Mouse (Mus musculus) heart, embryonic 14.5 days (tissue): Measurements from ENCODE around the gene Lrrc61. TPM values are rescaled to one million over a fixed set of nuclear protein-coding genes. Genes with fewer than 3 reads are reported as not detected.

Experiments
- ATAC-seq: fragments of 200-750 bp; cut with Nextera tagmentation; 2 replicates; pipeline ENCODE4 v1.8.0; 2017; ENCODE audit warnings: low read depth, moderate TSS enrichment; ENCODE audit not compliant: insufficient number of reproducible peaks, insufficient read depth, low FRiP score
- H3K27ac ChIP-seq, 2 experiments: fragments of 200-500 bp in 1 of 2; fragments of 300-500 bp in 1 of 2; sonication (generic) in 1 of 2; replicated peaks in 1 of 2; 2 replicates each; pipeline ENCODE4 v1.5.1; 2012 to 2014; ENCODE audit warnings: low read depth in 2 of 2, low read length in 2 of 2, control low read depth in 1 of 2, mild to moderate bottlenecking in 1 of 2, mixed read lengths in 1 of 2; ENCODE audit not compliant: control insufficient read depth in 1 of 2, insufficient read depth in 1 of 2
- H3K27me3 ChIP-seq: fragments of 300-500 bp; sonication (generic); 2 replicates; pipeline ENCODE4 v1.6.1; 2014; ENCODE audit warnings: mild to moderate bottlenecking, low read length, control low read depth; ENCODE audit not compliant: control insufficient read depth, insufficient read depth
- H3K36me3 ChIP-seq: fragments of 300-500 bp; sonication (generic); 2 replicates; pipeline ENCODE4 v1.6.1; 2014; ENCODE audit warnings: mild to moderate bottlenecking, control low read depth, low read length, mixed read lengths; ENCODE audit not compliant: control insufficient read depth, insufficient read depth
- H3K4me1 ChIP-seq, 2 experiments: fragments of 200-500 bp in 1 of 2; fragments of 300-500 bp in 1 of 2; sonication (generic) in 1 of 2; 2 replicates each; pipeline ENCODE4 v1.6.1; 2012 to 2014; ENCODE audit warnings: low read length in 2 of 2, control low read depth in 1 of 2, mixed read lengths in 1 of 2; ENCODE audit not compliant: control insufficient read depth in 2 of 2, insufficient read depth in 2 of 2
- H3K4me2 ChIP-seq: fragments of 300-500 bp; sonication (generic); 2 replicates; pipeline ENCODE4 v1.6.1; 2014; ENCODE audit warnings: mild to moderate bottlenecking, low read length
- H3K4me3 ChIP-seq, 2 experiments: fragments of 200-500 bp in 1 of 2; fragments of 300-500 bp in 1 of 2; sonication (generic) in 1 of 2; 2 replicates each; pipeline ENCODE4 v1.5.1; 2012 to 2014; ENCODE audit warnings: low read length in 2 of 2, mild to moderate bottlenecking in 2 of 2, control low read depth in 1 of 2, low read depth in 1 of 2, moderate library complexity in 1 of 2; ENCODE audit not compliant: control insufficient read depth in 1 of 2, insufficient read depth in 1 of 2
- H3K9ac ChIP-seq: fragments of 300-500 bp; sonication (generic); 2 replicates; pipeline ENCODE4 v1.6.1; 2014; ENCODE audit warnings: mild to moderate bottlenecking, low read length
- H3K9me3 ChIP-seq: fragments of 300-500 bp; sonication (generic); 2 replicates; pipeline ENCODE4 v1.6.1; 2016; ENCODE audit warnings: low read length, control low read depth; ENCODE audit not compliant: control insufficient read depth
- WGBS: fragments of 180-500 bp; shearing (Covaris S2); extraction: QIAGEN DNeasy Blood & Tissue Kit; methylation state at CpG from one replicate; pipeline ENCODE4 v1.1.7; 2014; 5-methylcytosine and 5-hydroxymethylcytosine counted together
- polyA plus RNA-seq: library from polyadenylated mRNA; unstranded; fragments of >200 nt; fragmentation: Nextera tagmentation; extraction: Ambion mirVana; gene quantifications from 2 replicates; pipeline ENCODE4 v1.2.1, GENCODE M21; 2014

Gene Lrrc61
- polyA plus RNA-seq, 1 experiment from 2014 or later: 4.9 TPM

DNA sequence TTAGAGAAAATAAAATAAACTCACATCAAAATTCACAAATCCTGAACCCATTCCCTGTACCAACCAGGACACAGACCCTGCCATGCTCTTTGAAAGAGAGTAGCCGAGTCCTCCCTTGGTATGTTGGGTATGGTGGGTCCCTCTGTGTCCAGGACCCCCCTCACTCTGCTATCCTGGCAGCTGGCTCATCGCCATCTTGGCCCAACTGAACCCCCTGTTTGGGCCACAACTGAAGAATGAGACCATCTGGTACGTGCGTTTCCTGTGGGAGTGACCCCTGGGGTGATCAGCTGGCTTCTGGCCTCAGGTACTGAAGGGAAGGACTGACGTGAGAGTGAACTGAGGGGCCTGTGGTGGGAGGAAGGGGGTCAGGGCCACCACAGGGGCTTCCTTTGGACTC, 14.7 kb upstream of the Lrrc61 start:
- ATAC-seq: no peak
- no peak overlapping the region for H3K27ac ChIP-seq
- peaks cover 8 to 9% of the 10 kb centered on the region in 2 experiments; a peak in 3 of 4 replicates for H3K4me1 ChIP-seq
- no peak overlapping the region for H3K9ac ChIP-seq
- no peaks in the 10 kb centered on the region for H3K36me3 ChIP-seq
- WGBS: 76% methylated on average over 5 of the region's 5 CpGs
- no peaks in the 10 kb centered on the region for H3K27me3 ChIP-seq
- no peak overlapping the region for H3K4me2 ChIP-seq
- H3K9me3 ChIP-seq: no peaks in the 10 kb centered on the region
- no peak overlapping the region for H3K4me3 ChIP-seq

- peaks cover 8 to 9% of the 10 kb centered on the region in 2 experiments; a peak in 3 of 4 replicates for H3K4me1 ChIP-seq
- H3K36me3 ChIP-seq: no peaks in the 10 kb centered on the region
- H3K27ac ChIP-seq: no peak overlapping the region
- H3K9ac ChIP-seq: no peak overlapping the region
- no peak for ATAC-seq
- H3K4me2 ChIP-seq: no peak overlapping the region
- no peaks in the 10 kb centered on the region for H3K9me3 ChIP-seq
- WGBS: 38% methylated on average over 3 of the region's 3 CpGs
- no peak overlapping the region for H3K4me3 ChIP-seq
- no peaks in the 10 kb centered on the region for H3K27me3 ChIP-seq
Observed at GRCm38 (mm10) chr6:48540721-48541120, 13.9 kb upstream of the Lrrc61 start.

DNA sequence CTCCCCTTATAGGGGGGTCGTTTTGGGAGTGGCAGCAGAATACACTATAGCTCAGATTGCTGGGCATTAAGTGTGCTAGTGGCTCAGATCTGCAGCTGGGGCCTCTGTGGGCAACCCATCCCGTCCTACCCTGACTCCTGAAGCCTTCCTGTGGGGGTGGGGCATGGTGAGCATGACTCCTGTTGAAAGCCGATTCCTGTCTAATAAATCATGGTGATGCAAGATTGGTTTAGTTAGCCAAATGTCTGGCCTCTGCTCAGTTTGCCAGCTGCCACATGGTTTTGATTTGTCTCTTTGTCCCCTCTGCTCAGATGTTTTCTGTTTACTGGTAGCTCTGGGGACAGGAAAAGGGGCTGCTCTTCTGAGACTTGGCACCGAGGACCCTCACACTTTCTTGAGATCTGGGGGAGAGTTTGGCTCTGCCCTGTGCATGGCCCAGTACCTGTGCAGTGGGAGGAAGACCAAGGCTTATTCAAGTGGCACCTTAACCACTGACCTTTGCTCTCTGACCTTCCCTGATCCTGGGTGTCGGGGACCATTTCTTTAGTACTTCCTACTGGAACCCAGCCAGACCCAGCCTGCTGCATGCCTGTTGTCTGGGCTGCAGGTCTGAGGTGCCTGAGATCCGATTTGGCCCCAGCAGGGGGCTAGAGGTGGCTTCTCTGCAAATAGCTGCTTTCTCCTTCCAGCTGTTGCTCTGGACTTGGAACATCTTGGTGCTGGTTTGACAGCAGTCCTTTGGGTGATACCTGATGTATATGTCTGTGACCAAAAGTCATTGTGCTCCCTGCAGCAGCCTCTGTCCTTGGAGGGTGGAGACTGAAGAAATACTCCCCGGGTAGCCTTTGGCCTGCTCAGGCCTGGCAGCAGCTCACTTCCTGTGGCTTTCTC, 12.8 kb upstream of the Lrrc61 start:
- Histone ChIP-seq H3K27me3 (no peaks in the 10 kb centered on the region), H3K4me2 (no peak overlapping the region), H3K9ac (no peak overlapping the region), H3K4me1 (peaks cover 7 to 9% of the 10 kb centered on the region in 2 experiments; a peak in 3 of 4 replicates), H3K36me3 (no peaks in the 10 kb centered on the region), H3K9me3 (no peaks in the 10 kb centered on the region), H3K4me3 (no peak overlapping the region), H3K27ac (no peak overlapping the region)
- 43% methylated on average over 7 of the region's 7 CpGs for WGBS
- ATAC-seq: no peak

DNA sequence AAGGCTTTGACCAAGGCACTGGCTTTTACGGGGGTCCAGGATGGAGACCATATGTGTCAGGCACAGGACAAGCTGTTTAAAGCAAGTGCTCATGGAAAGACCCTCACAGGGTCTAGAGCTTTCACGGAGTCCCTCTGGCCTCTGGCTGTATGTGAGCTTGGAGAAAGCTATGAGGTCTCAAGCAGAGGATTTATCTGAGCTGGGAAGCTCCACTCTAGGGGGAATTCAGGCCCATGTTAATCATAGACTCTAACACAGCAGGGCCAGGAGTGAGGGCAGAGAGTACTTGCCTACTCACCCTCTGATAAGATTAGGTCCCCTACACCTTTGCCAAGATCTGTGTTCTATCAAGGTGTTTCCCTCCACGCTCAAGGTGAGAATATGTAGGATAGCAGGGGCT, 12.0 kb upstream of the Lrrc61 start:
- H3K4me2 ChIP-seq: no peak overlapping the region
- H3K27ac ChIP-seq: no peak overlapping the region
- H3K27me3 ChIP-seq: no peaks in the 10 kb centered on the region
- H3K4me3 ChIP-seq: no peak overlapping the region
- no peaks in the 10 kb centered on the region for H3K9me3 ChIP-seq
- H3K4me1 ChIP-seq: peaks cover 2 to 3% of the 10 kb centered on the region in 2 experiments; a peak in 1 of 4 replicates
- H3K9ac ChIP-seq: no peak overlapping the region
- ATAC-seq: no peak
- H3K36me3 ChIP-seq: no peaks in the 10 kb centered on the region
- 80% methylated on average over 3 of the region's 3 CpGs for WGBS

- H3K9ac ChIP-seq: no peak overlapping the region
Observed at GRCm38 (mm10) chr6:48545251-48545650, 9.3 kb upstream of the Lrrc61 start.

GRCm38 (mm10) chr6:48546271-48546670, 8.3 kb upstream of the Lrrc61 start:
- H3K4me3 ChIP-seq: no peak overlapping the region
- WGBS: 21% methylated on average over 1 of the region's 1 CpGs
- no peak overlapping the region for H3K27ac ChIP-seq
- no peak for ATAC-seq
- H3K9ac ChIP-seq: no peak overlapping the region
- no peaks in the 10 kb centered on the region for H3K9me3 ChIP-seq
- H3K4me1 ChIP-seq: peaks cover 0 to 2% of the 10 kb centered on the region in 2 experiments; a peak in 1 of 4 replicates
- no peaks in the 10 kb centered on the region for H3K27me3 ChIP-seq
- no peaks in the 10 kb centered on the region for H3K36me3 ChIP-seq
- H3K4me2 ChIP-seq: no peak overlapping the region

More at GRCm38 (mm10) chr6:48545251-48545650, 9.3 kb upstream of the Lrrc61 start:
- H3K4me3 ChIP-seq: no peak overlapping the region
- H3K27me3 ChIP-seq: no peaks in the 10 kb centered on the region
- H3K9me3 ChIP-seq: no peaks in the 10 kb centered on the region
- peaks cover 0 to 2% of the 10 kb centered on the region in 2 experiments; a peak in 1 of 4 replicates for H3K4me1 ChIP-seq
- ATAC-seq: no peak
- H3K27ac ChIP-seq: no peak overlapping the region
- H3K36me3 ChIP-seq: no peaks in the 10 kb centered on the region
- WGBS: 60% methylated on average over 5 of the region's 5 CpGs
- H3K4me2 ChIP-seq: no peak overlapping the region

GRCm38 (mm10) chr6:48546858-48547257, 7.7 kb upstream of the Lrrc61 start:
- H3K36me3 ChIP-seq: no peaks in the 10 kb centered on the region
- no peak overlapping the region for H3K27ac ChIP-seq
- no peaks in the 10 kb centered on the region for H3K27me3 ChIP-seq
- peaks cover 0 to under 1% of the 10 kb centered on the region in 2 experiments; a peak in 1 of 4 replicates for H3K4me1 ChIP-seq
- WGBS: 57% methylated on average over 4 of the region's 4 CpGs
- H3K9ac ChIP-seq: no peak overlapping the region
- H3K4me2 ChIP-seq: no peak overlapping the region
- no peak for ATAC-seq
- H3K9me3 ChIP-seq: no peaks in the 10 kb centered on the region
- H3K4me3 ChIP-seq: no peak overlapping the region
